Mouse (Mus musculus) cortical plate, adult 2 months (tissue): ENCODE measurements around the gene Zfp454. TPM values are rescaled to one million over a fixed set of nuclear protein-coding genes. Genes with fewer than 3 reads are reported as not detected.
A peak's percentile ranks its signal among the peaks of the same experiment; 100 is the strongest.

Source experiments
- H3K27ac ChIP-seq: fragments of 200-500 bp; 2 replicates; pipeline ENCODE4 v1.5.1; 2012; ENCODE audit warnings: low read length, control low read depth, inconsistent platforms; ENCODE audit not compliant: insufficient read depth
- H3K4me1 ChIP-seq: fragments of 200-500 bp; 2 replicates; pipeline ENCODE4 v1.6.1; 2011; ENCODE audit warnings: low read length; ENCODE audit not compliant: control insufficient read depth, insufficient read depth
- H3K4me3 ChIP-seq: fragments of 200-500 bp; 2 replicates; pipeline ENCODE4 v1.5.1; 2011; ENCODE audit warnings: mild to moderate bottlenecking, low read length, control low read depth; ENCODE audit not compliant: insufficient read depth
- CTCF ChIP-seq: fragments of 200-500 bp; IDR thresholded peaks from 2 replicates; pipeline ENCODE4 v1.5.1; 2011; ENCODE audit warnings: mild to moderate bottlenecking, control low read depth, low read length; ENCODE audit not compliant: insufficient read depth; ENCODE audit errors: extremely low read depth
- POLR2A ChIP-seq: fragments of 200-500 bp; IDR thresholded peaks from 2 replicates; pipeline ENCODE4 v1.6.1; 2011; ENCODE audit warnings: mild to moderate bottlenecking, low read length, control low read depth; ENCODE audit not compliant: insufficient read depth; ENCODE audit errors: extremely low read depth
- polyA plus RNA-seq: library from polyadenylated mRNA; depleted of rRNA; stranded (reverse); fragments of >200 nt; gene quantifications from 2 replicates; pipeline ENCODE4 v1.2.3, GENCODE M21; 2012; rRNA removed

The Zfp454 gene
- polyA plus RNA-seq = 5.1 and 5.6 TPM in 2 replicates

- H3K4me1 ChIP-seq = no peaks in the 10 kb centered on the region
- no peak within 1 kb of the TSS for H3K27ac ChIP-seq
- H3K4me3 ChIP-seq = peak within 1 kb of the TSS; percentile 51
- TF ChIP-seq CTCF (no peak), POLR2A (peak; percentile 82; the same call in 1 of the 2 replicates)
These were observed at the start of gene Zfp454 for GRCm38 (mm10) chr11:50887390-50888128. Gene Zfp454, minus strand, starts transcription at chr11:50887651.

- Histone ChIP-seq H3K4me1 (no peaks in the 10 kb centered on the region), H3K27ac (no peak overlapping the region), H3K4me3 (peak overlapping the region; percentile 55; the same call in 1 of the 2 replicates)
- TF ChIP-seq CTCF (no peak), POLR2A (no peak)
These were observed 44.6 kb upstream of the Zfp454 start for GRCm38 (mm10) chr11:50932040-50932439.

GRCm38 (mm10) chr11:50931451-50931866, 44.0 kb upstream of the Zfp454 start, which contains the start of gene Zfp354b:
Gene Zfp354b, minus strand, starts transcription at chr11:50931633.
- peak within 1 kb of the TSS; percentile 55 for H3K4me3 ChIP-seq
- H3K27ac ChIP-seq = peak within 1 kb of the TSS; percentile 20
- TF ChIP-seq CTCF (no peak), POLR2A (peak; percentile 77)
- H3K4me1 ChIP-seq = no peaks in the 10 kb centered on the region

GRCm38 (mm10) chr11:50931021-50931420, 43.6 kb upstream of the Zfp454 start:
- peak overlapping the region; percentile 20 for H3K27ac ChIP-seq
- H3K4me3 ChIP-seq = peak overlapping the region; percentile 55
- no peaks in the 10 kb centered on the region for H3K4me1 ChIP-seq
- no peak for TF ChIP-seq CTCF
- no peak for TF ChIP-seq POLR2A

GRCm38 (mm10) chr11:50930469-50931014, 43.1 kb upstream of the Zfp454 start:
- TF ChIP-seq CTCF (no peak), POLR2A (no peak)
- H3K27ac ChIP-seq = no peak overlapping the region
- peak overlapping the region; percentile 55 for H3K4me3 ChIP-seq
- H3K4me1 ChIP-seq = no peaks in the 10 kb centered on the region

- peak; percentile 73; the same call in 1 of the 2 replicates for TF ChIP-seq POLR2A
- peak; percentile 53 for TF ChIP-seq CTCF
- H3K4me3 ChIP-seq = peak within 1 kb of the TSS; percentile 95
- H3K4me1 ChIP-seq = peaks cover 3% of the 10 kb centered on the region; the same call in 1 of the 2 replicates
- H3K27ac ChIP-seq = peak within 1 kb of the TSS; percentile 85
These were observed 28.3 kb upstream of the Zfp454 start, which contains the start of gene Zfp2 for GRCm38 (mm10) chr11:50915671-50916320. Gene Zfp2, minus strand, starts transcription at chr11:50916165.

GRCm38 (mm10) chr11:50914461-50914860, 27.0 kb upstream of the Zfp454 start:
- H3K4me3 ChIP-seq = peak overlapping the region; percentile 9; the same call in 1 of the 2 replicates
- H3K27ac ChIP-seq = no peak overlapping the region
- H3K4me1 ChIP-seq = peaks cover 3% of the 10 kb centered on the region; the same call in 1 of the 2 replicates
- TF ChIP-seq CTCF (no peak), POLR2A (no peak)

- Histone ChIP-seq H3K27ac (no peak overlapping the region), H3K4me3 (no peak overlapping the region), H3K4me1 (peaks cover 3% of the 10 kb centered on the region; the same call in 1 of the 2 replicates)
- TF ChIP-seq POLR2A (no peak), CTCF (no peak)
These were observed 25.9 kb upstream of the Zfp454 start for GRCm38 (mm10) chr11:50913301-50913700.

GRCm38 (mm10) chr11:50908136-50908535, 20.7 kb upstream of the Zfp454 start:
- H3K27ac ChIP-seq = no peak overlapping the region
- H3K4me1 ChIP-seq = peaks cover 8% of the 10 kb centered on the region
- no peak for TF ChIP-seq CTCF
- TF ChIP-seq POLR2A = 0 out of 2 replicates have a peak, but pooled peaks have one; percentile 21
- H3K4me3 ChIP-seq = no peak overlapping the region

- Histone ChIP-seq H3K4me1 (no peaks in the 10 kb centered on the region), H3K4me3 (no peak overlapping the region), H3K27ac (no peak overlapping the region)
- TF ChIP-seq POLR2A = no peak
- TF ChIP-seq CTCF = no peak
These were observed 9.9 kb upstream of the Zfp454 start for GRCm38 (mm10) chr11:50897359-50897758.
